Mouse (Mus musculus) urinary bladder, adult 18-20 months (tissue): ENCODE data around the gene Chst8.

Experiments
- DNase-seq, 2 experiments: peaks; one replicate each; pipeline ENCODE4 v3.0.0; 2022; ENCODE audit warnings: low spot score in 2 of 2, mixed read lengths in 2 of 2

Chst8 gene

DNA sequence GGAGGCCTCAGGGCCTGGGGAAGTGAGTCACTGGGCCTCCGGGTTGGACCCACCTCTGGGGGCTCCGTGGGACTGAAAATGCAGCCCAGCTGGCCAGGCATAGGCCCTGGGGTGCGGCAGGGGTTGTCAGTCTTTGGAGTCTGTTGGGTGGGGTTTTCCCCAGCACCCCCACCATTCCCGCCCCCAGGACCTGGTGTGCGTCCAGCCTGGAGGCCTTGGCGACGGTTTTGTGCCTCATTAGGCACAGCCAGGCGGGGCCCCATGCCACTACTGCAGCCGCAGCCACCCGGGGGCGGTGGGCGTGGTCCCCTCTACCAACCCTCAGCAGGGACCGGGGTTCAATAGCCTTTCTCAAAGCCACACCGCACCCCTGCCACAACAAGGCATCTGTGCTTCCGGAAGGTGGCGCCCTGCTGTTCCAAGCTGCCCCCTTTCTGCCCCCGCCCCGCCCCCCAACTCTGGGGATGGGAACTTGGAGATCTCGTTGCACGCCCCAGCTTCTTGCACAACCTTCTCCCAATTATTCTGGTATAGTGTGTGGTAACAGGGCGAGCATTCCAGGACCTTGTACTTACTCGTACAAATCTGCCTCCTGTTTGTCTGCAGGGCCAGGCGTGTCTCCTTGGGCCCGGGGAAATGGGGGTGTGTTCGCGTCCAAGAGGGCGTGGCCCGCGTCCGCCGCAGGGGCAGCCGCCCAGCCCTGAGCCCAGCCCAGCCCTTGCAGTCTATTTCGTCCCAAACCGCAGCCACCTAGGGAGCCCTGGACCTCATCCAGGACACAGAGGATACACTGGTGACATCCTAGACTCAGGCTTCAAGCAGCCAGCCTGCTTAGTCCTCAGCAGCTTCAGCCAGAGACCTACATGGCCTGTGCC, 182.1 kb downstream of the Chst8 start:
- DNase-seq, result peak; percentile 79 to 87

DNA sequence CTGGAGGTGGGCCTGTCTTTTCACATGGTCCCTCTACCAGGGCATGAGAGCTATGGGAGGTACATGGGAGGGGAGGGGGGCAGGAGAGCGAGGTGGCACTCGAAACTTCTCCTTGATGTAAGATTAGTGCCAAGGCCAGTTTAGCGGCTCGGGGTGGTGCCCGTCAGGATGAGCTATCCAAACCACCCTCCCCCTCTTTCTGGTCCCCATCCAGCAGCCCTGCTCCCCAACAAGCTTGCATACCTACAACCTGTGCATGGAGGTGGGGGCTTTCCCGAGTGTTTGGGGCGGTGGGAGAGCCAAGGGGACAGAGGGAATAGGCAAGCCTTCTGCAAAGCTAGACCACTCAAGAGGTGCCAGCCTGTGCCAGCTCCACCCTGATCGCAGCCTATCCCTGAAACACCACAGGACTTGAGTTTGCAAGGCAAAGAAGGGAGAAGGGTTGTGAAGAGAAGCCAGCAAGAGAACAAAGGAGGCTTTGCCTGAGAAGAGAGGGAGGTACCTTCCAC, 182.8 kb downstream of the Chst8 start:
- DNase-seq, result no peak
